Mouse (Mus musculus) liver, postnatal 0 days (tissue): Measurements from ENCODE around the gene Sfta2. TPM values are rescaled to one million over a fixed set of nuclear protein-coding genes. Genes with fewer than 3 reads are reported as not detected.
A peak's percentile ranks its signal among the peaks of the same experiment; 100 is the strongest.

Source experiments
- ATAC-seq: fragments of 200-750 bp; cut with Nextera tagmentation; 2 replicates; pipeline ENCODE4 v1.8.0; 2017; ENCODE audit warnings: mild to moderate bottlenecking, moderate library complexity
- DNase-seq: peaks from one replicate; pipeline ENCODE4 v3.0.0-alpha.2; 2016
- H3K27ac ChIP-seq: fragments of 300-500 bp; sonication (generic); 2 replicates; pipeline ENCODE4 v1.5.1; 2014; ENCODE audit warnings: antibody characterized with exemption, moderate library complexity, mild to moderate bottlenecking, low read depth
- H3K27me3 ChIP-seq: fragments of 300-500 bp; sonication (generic); 2 replicates; pipeline ENCODE4 v1.6.1; 2014; ENCODE audit warnings: low read length, control low read depth, mixed read lengths; ENCODE audit not compliant: insufficient read depth
- H3K36me3 ChIP-seq: fragments of 300-500 bp; sonication (generic); replicated peaks from 2 replicates; pipeline ENCODE4 v1.6.1; 2014; ENCODE audit warnings: mild to moderate bottlenecking, control low read depth, low read length, moderate library complexity, mixed read lengths; ENCODE audit not compliant: insufficient read depth
- H3K4me1 ChIP-seq: fragments of 300-500 bp; sonication (generic); 2 replicates; pipeline ENCODE4 v1.6.1; 2014; ENCODE audit warnings: antibody characterized with exemption, mild to moderate bottlenecking, control low read depth; ENCODE audit not compliant: insufficient read depth
- H3K4me2 ChIP-seq: fragments of 300-500 bp; sonication (generic); 2 replicates; pipeline ENCODE4 v1.6.1; 2014; ENCODE audit warnings: low read depth, mild to moderate bottlenecking, low read length, moderate library complexity, mixed read lengths
- H3K4me3 ChIP-seq: fragments of 300-500 bp; sonication (generic); 2 replicates; pipeline ENCODE4 v1.5.1; 2014; ENCODE audit warnings: low read depth, low read length
- H3K9ac ChIP-seq: fragments of 300-500 bp; sonication (generic); replicated peaks from 2 replicates; pipeline ENCODE4 v1.6.1; 2014; ENCODE audit warnings: mild to moderate bottlenecking, moderate library complexity
- H3K9me3 ChIP-seq: fragments of 300-500 bp; sonication (generic); 2 replicates; pipeline ENCODE4 v1.6.1; 2016; ENCODE audit warnings: mild to moderate bottlenecking, control low read depth, low read length, mixed read lengths
- CTCF ChIP-seq: sonication (generic); IDR thresholded peaks from 2 replicates; pipeline ENCODE4 v1.5.1; 2016; ENCODE audit warnings: antibody characterized with exemption, low read depth
- EP300 ChIP-seq: IDR thresholded peaks from 2 replicates; pipeline ENCODE4 v1.6.1; 2016; ENCODE audit warnings: antibody characterized with exemption, low read depth, mild to moderate bottlenecking
- WGBS: fragments of 180-500 bp; shearing (Covaris S2); extraction: QIAGEN DNeasy Blood & Tissue Kit; methylation state at CpG from one replicate; pipeline ENCODE4 v1.1.7; 2014; ENCODE audit not compliant: insufficient replicate concordance; 5-methylcytosine and 5-hydroxymethylcytosine counted together
- polyA plus RNA-seq: library from polyadenylated mRNA; unstranded; fragments of >200 nt; fragmentation: Nextera tagmentation; extraction: Ambion mirVana; gene quantifications from 2 replicates; pipeline ENCODE4 v1.2.1, GENCODE M21; 2015

Gene Sfta2
- polyA plus RNA-seq: not detected in 2 replicates

DNA sequence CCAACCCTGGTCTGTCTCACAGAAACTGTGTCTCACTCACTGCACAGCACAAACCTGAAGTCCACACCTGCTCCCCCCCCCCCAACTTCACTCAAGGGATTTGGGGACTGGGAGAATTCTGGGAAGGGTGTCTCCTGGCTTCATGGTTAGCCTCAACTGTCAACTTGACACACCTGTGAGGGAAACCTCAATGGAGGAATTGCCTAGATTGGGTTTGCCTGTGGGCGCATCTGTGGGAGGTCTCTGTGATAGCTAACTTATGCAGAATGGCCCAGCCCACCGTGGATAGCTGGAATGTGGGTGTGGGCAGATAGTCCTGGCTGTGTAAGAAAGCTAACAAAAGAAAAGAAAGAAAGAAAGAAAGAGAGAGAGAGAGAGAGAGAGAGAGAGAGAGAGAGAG lies at the start of gene Sfta2:
Gene Sfta2, plus strand, starts transcription at position 301 of the 400 bp plus-strand sequence.
- DNase-seq (no peak), ATAC-seq (no peak)
- WGBS: 49% methylated on average over 2 of the region's 2 CpGs
- Histone ChIP-seq H3K4me1 (no peaks in the 10 kb centered on the region), H3K4me3 (no peak within 1 kb of the TSS), H3K4me2 (no peak within 1 kb of the TSS), H3K27me3 (no peaks in the 10 kb centered on the region), H3K36me3 (no peaks in the 10 kb centered on the region), H3K9ac (no peak within 1 kb of the TSS), H3K27ac (no peak within 1 kb of the TSS), H3K9me3 (no peaks in the 10 kb centered on the region)
- no peak for TF ChIP-seq CTCF
- TF ChIP-seq EP300: no peak

DNA sequence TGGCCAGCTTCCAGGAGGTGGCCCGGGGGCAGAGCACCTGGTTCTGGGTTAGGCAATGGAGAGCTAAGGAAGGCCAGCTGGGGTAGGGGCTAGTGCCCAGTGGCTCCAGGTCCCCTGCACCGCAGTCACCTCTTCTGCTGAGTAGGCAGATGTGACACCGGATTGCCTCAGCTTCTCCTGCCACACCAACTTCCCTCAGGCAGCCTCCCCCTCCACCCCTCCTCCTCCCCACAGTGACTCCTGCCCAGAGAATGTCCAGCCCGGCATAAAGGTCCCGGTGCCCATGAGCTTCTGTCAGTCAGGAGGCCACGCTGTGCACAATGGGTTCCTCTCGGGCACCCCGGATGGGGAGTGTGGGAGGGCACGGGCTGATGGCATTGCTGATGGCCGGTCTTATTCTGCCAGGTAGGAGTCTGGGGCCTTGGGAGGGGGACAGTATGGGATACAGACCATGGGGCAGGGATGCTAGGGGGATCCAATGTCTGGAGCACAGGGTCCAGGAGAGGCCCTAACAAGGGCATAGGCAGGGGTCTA lies 49.4 kb upstream of the Sfta2 start, which contains the start of gene Cdsn:
Gene Cdsn, plus strand, starts transcription at position 248 of the 534 bp plus-strand sequence.
- H3K27me3 ChIP-seq: no peaks in the 10 kb centered on the region
- 0 out of 2 replicates have a peak, but pooled peaks cover 2% of the 10 kb centered on the region for H3K4me1 ChIP-seq
- WGBS: 79% methylated on average over 10 of the region's 10 CpGs
- no peak for TF ChIP-seq CTCF
- no peak for TF ChIP-seq EP300
- H3K4me3 ChIP-seq: no peak within 1 kb of the TSS
- no peaks in the 10 kb centered on the region for H3K9me3 ChIP-seq
- H3K4me2 ChIP-seq: no peak within 1 kb of the TSS
- H3K36me3 ChIP-seq: no peaks in the 10 kb centered on the region
- no peak within 1 kb of the TSS for H3K9ac ChIP-seq
- H3K27ac ChIP-seq: no peak within 1 kb of the TSS
- ATAC-seq (no peak), DNase-seq (no peak)

DNA sequence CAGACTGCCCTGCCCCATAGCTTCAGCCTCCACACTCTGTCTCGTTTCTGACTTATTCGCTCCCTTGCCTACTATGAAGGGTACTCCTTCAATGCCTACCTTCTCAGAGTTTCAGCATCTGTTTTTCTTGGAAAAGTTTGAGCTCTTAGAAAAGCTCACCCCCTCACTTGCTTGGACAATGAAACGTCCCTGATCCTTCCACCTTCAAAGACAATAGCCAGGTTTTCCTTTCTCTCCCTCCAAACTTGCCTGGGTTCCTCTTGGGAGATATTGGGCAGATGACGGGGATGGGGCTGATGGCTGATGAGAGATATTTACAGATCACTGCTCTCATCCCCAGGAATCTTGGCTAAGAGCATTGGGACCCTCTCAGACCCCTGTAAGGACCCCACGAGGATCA lies 47.0 kb upstream of the Sfta2 start:
- WGBS: 69% methylated on average over 5 of the region's 5 CpGs
- Histone ChIP-seq H3K27ac (no peak overlapping the region), H3K9ac (no peak overlapping the region), H3K4me3 (no peak overlapping the region), H3K27me3 (no peaks in the 10 kb centered on the region), H3K9me3 (no peaks in the 10 kb centered on the region), H3K36me3 (no peaks in the 10 kb centered on the region), H3K4me1 (0 out of 2 replicates have a peak, but pooled peaks cover 2% of the 10 kb centered on the region), H3K4me2 (no peak overlapping the region)
- no peak for TF ChIP-seq CTCF
- TF ChIP-seq EP300: no peak
- ATAC-seq (no peak), DNase-seq (no peak)

DNA sequence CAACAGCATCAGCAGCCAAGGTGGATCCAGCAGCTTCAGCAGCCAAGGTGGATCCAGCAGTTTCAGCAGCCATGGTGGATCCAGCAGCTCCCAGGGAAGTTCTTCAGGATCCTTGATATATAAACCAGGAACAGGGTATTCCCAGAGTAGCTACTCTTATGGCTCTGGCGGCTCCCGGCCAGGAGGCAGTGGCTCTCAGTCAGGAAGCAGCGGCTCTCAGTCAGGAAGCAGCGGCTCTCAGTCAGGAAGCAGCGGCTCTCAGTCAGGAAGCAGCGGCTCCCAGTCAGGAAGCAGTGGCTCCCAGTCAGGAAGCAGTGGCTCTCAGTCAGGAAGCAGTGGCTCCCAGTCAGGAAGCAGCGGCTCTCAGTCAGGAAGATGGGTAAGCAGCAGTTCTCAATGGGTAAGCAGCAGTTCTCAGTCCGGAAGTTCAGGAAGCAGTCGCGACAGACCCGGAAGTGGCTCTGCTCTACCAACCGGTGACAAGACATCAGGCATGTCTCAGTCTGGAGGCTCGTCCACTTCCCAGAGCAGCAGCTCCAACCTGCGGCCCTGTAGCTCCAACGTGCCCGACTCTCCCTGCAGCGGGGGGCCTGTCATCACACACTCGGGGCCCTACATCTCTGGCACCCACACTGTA lies 46.5 kb upstream of the Sfta2 start:
- 0 out of 2 replicates have a peak, but pooled peaks cover under 1% of the 10 kb centered on the region for H3K4me1 ChIP-seq
- no peak for ATAC-seq
- no peak overlapping the region for H3K4me2 ChIP-seq
- TF ChIP-seq CTCF (no peak), EP300 (no peak)
- no peak for DNase-seq
- H3K9me3 ChIP-seq: no peaks in the 10 kb centered on the region
- no peaks in the 10 kb centered on the region for H3K36me3 ChIP-seq
- H3K27ac ChIP-seq: no peak overlapping the region
- H3K27me3 ChIP-seq: no peaks in the 10 kb centered on the region
- WGBS: 81% methylated on average over 18 of the region's 18 CpGs
- H3K9ac ChIP-seq: no peak overlapping the region
- no peak overlapping the region for H3K4me3 ChIP-seq

DNA sequence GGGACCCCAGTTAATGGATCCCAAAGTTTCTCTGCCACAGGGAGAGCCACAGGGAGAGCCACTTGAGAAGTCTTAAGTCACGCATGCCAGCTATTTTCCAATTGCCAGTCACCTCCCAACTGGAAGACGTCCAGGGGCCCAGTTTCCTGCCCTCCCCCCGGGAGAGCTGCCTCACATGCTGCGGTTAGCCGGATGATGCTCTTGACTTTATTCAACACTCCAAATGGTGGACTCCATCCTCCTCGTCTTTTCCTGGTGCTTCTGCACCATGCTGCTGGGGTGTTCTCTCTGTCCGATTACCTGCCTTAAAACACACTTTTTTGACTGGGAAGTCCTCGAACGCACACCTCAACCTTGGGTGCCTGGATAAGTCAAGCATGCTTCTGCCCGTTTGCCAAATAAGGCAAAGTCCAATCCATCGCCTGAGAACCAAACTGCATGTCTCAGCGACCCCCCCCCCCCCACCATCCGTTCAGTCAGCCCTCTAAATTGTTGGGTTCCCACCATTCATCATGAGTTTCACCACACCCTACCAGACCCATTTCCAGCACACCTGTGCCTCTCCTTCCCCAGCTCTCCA lies 45.1 kb upstream of the Sfta2 start:
- H3K4me1 ChIP-seq: no peaks in the 10 kb centered on the region
- DNase-seq (no peak), ATAC-seq (no peak)
- no peaks in the 10 kb centered on the region for H3K36me3 ChIP-seq
- no peak overlapping the region for H3K9ac ChIP-seq
- H3K4me3 ChIP-seq: no peak overlapping the region
- no peak overlapping the region for H3K27ac ChIP-seq
- TF ChIP-seq EP300 (no peak), CTCF (no peak)
- 79% methylated on average over 13 of the region's 13 CpGs for WGBS
- H3K27me3 ChIP-seq: no peaks in the 10 kb centered on the region
- no peaks in the 10 kb centered on the region for H3K9me3 ChIP-seq
- H3K4me2 ChIP-seq: no peak overlapping the region

DNA sequence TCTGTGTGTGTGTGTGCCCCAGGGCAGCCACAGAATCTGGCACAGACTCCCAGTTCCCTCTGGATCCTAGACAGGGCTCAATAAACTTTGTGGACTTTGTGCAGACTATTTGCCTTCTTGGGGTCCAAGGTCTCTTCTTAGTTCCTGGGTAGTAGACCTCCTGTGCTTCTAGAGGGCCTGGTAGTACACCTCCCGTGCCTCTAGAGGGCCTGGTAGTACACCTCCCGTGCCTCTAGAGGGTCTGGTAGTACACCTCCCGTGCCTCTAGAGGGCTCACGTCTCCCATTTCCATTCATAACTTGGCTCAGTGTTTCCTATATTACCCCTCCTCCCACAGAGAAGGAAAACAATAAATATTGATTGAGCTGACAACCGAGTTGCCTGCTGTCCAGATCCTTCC lies 44.5 kb upstream of the Sfta2 start:
- ATAC-seq: peak; percentile 77

More for the DNA sequence above, 44.5 kb upstream of the Sfta2 start:
- peak; percentile 53 for DNase-seq
- no peak overlapping the region for H3K4me2 ChIP-seq
- H3K4me3 ChIP-seq: no peak overlapping the region
- H3K27me3 ChIP-seq: no peaks in the 10 kb centered on the region
- no peaks in the 10 kb centered on the region for H3K9me3 ChIP-seq
- H3K9ac ChIP-seq: no peak overlapping the region
- WGBS: 19% methylated on average over 5 of the region's 5 CpGs
- H3K36me3 ChIP-seq: no peaks in the 10 kb centered on the region
- H3K27ac ChIP-seq: no peak overlapping the region
- TF ChIP-seq CTCF (peak; percentile 78), EP300 (no peak)
- H3K4me1 ChIP-seq: no peaks in the 10 kb centered on the region
